Mouse (Mus musculus) cerebellum, adult 2 months (tissue): ENCODE measurements at regions not wholly inside any gene's neighbourhood (a gene's known extent, or its start where the extent isn't known, plus 50 kb on each side); places are given as distances from the start of the nearest gene placed in this dataset.

ENCODE experiments used
- DNase-seq, 2 experiments: peaks; one replicate each; pipeline ENCODE4 v3.0.0; 2021
- H3K27ac ChIP-seq: fragments of 200-500 bp; 2 replicates; pipeline ENCODE4 v1.5.1; 2012; ENCODE audit warnings: low read length, control low read depth, inconsistent platforms; ENCODE audit not compliant: insufficient read depth
- H3K27me3 ChIP-seq: fragments of 200-500 bp; 2 replicates; pipeline ENCODE4 v1.6.1; 2012; ENCODE audit warnings: inconsistent platforms, mild to moderate bottlenecking, low read length, moderate library complexity; ENCODE audit not compliant: control insufficient read depth, insufficient read depth
- H3K4me1 ChIP-seq: fragments of 200-500 bp; 2 replicates; pipeline ENCODE4 v1.6.1; 2011; ENCODE audit warnings: low read length; ENCODE audit not compliant: control insufficient read depth, insufficient read depth
- H3K4me3 ChIP-seq: fragments of 200-500 bp; replicated peaks from 2 replicates; pipeline ENCODE3; 2011; ENCODE audit warnings: mild to moderate bottlenecking, low read depth, low read length, control low read depth; ENCODE audit not compliant: insufficient read depth
- CTCF ChIP-seq: fragments of 200-500 bp; IDR thresholded peaks from 2 replicates; pipeline ENCODE4 v1.5.1; 2011; ENCODE audit warnings: low read depth, mild to moderate bottlenecking, control low read depth, low read length, moderate library complexity, borderline replicate concordance; ENCODE audit not compliant: insufficient read depth
- POLR2A ChIP-seq: fragments of 200-500 bp; IDR thresholded peaks from 2 replicates; pipeline ENCODE4 v1.6.1; 2011; ENCODE audit warnings: low read length, control low read depth, borderline replicate concordance; ENCODE audit not compliant: insufficient read depth

DNA sequence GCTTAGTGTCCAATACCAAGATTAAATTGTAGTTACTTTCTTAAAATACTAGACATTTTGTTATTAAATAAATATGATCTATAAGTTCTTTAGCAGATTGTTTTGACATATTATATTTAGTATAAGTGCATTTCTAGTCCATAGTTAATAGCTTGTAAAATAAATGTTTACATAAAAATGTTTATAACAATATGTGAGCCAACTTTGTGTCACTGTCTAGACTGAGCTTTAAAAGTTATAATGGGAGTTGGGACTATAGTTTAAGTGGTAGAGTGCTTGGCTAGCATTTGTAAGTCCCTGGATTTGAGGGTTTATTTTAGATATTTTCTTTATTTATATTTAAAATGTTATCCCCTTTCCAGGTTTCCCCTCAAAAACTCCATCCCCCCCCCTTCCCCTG, 1367.3 kb downstream of the Pcdh18 start:
- H3K27me3 ChIP-seq = no peaks in the 10 kb centered on the region
- no peaks in the 10 kb centered on the region for H3K4me1 ChIP-seq
- DNase-seq = no peak
- H3K4me3 ChIP-seq = no peak overlapping the region
- H3K27ac ChIP-seq = no peak overlapping the region
- TF ChIP-seq POLR2A = no peak
- TF ChIP-seq CTCF = no peak
